Mouse (Mus musculus) E14TG2a.4 (cell line): Measurements from ENCODE around the gene Tysnd1.

ENCODE experiments used
- H3K27me3 ChIP-seq: 2 replicates; pipeline ENCODE4 v1.6.1; 2014; ENCODE audit warnings: low read length, control low read depth; ENCODE audit not compliant: insufficient read depth
- H3K36me3 ChIP-seq: 2 replicates; pipeline ENCODE4 v1.6.1; 2014; ENCODE audit warnings: low read length, control low read depth; ENCODE audit not compliant: insufficient read depth
- H3K4me1 ChIP-seq: replicated peaks from 2 replicates; pipeline ENCODE4 v1.6.1; 2014; ENCODE audit warnings: low read depth, low read length, control low read depth
- H3K4me3 ChIP-seq: replicated peaks from 2 replicates; pipeline ENCODE4 v1.5.1; 2014; ENCODE audit warnings: mild to moderate bottlenecking, low read length
- H3K9me3 ChIP-seq: 2 replicates; pipeline ENCODE4 v1.6.1; 2014; ENCODE audit warnings: low read length, control low read depth
- CTCF ChIP-seq: conservative IDR thresholded peaks from 2 replicates; pipeline ENCODE4 v1.5.1; 2014; ENCODE audit warnings: low read length
- NANOG ChIP-seq: IDR thresholded peaks from 2 replicates; pipeline ENCODE4 v1.6.1; 2014; ENCODE audit warnings: borderline replicate concordance, low read length, mixed read lengths
- POU5F1 ChIP-seq: IDR thresholded peaks from 2 replicates; pipeline ENCODE4 v1.6.1; 2014; ENCODE audit warnings: low read length, borderline replicate concordance

Gene Tysnd1

GRCm38 (mm10) chr10:61675935-61676334 is 19.4 kb upstream of the Tysnd1 start:
- Histone ChIP-seq H3K4me3 (no peak overlapping the region), H3K9me3 (no peaks in the 10 kb centered on the region), H3K4me1 (peaks cover 14% of the 10 kb centered on the region), H3K36me3 (peaks cover 48% of the 10 kb centered on the region), H3K27me3 (no peaks in the 10 kb centered on the region)
- no peak for TF ChIP-seq NANOG
- no peak for TF ChIP-seq POU5F1
- TF ChIP-seq CTCF, result no peak

- no peaks in the 10 kb centered on the region for H3K27me3 ChIP-seq
These were observed 15.8 kb upstream of the Tysnd1 start for GRCm38 (mm10) chr10:61679545-61679944.

GRCm38 (mm10) chr10:61680015-61680913 is 15.1 kb upstream of the Tysnd1 start, which contains the start of gene Sar1a:
TSS of gene Sar1a (plus strand) at chr10:61680299.
- TF ChIP-seq CTCF (no peak), NANOG (no peak), POU5F1 (no peak)
- H3K4me1 ChIP-seq, result peaks cover 29% of the 10 kb centered on the region
- no peaks in the 10 kb centered on the region for H3K9me3 ChIP-seq
- H3K4me3 ChIP-seq, result peak within 1 kb of the TSS; percentile 97
- H3K36me3 ChIP-seq, result peaks cover 29% of the 10 kb centered on the region
- no peaks in the 10 kb centered on the region for H3K27me3 ChIP-seq

More at GRCm38 (mm10) chr10:61679545-61679944, 15.8 kb upstream of the Tysnd1 start:
- Histone ChIP-seq H3K36me3 (peaks cover 29% of the 10 kb centered on the region), H3K4me3 (peak overlapping the region; percentile 97), H3K4me1 (peaks cover 29% of the 10 kb centered on the region), H3K9me3 (no peaks in the 10 kb centered on the region)
- TF ChIP-seq CTCF (no peak), POU5F1 (no peak), NANOG (no peak)

- Histone ChIP-seq H3K4me1 (no peaks in the 10 kb centered on the region), H3K27me3 (no peaks in the 10 kb centered on the region), H3K36me3 (peaks cover 93% of the 10 kb centered on the region), H3K9me3 (no peaks in the 10 kb centered on the region), H3K4me3 (no peak overlapping the region)
- no peak for TF ChIP-seq NANOG
- TF ChIP-seq CTCF, result no peak
- no peak for TF ChIP-seq POU5F1
These were observed 5.9 kb upstream of the Tysnd1 start for GRCm38 (mm10) chr10:61689405-61689804.

- H3K9me3 ChIP-seq, result no peaks in the 10 kb centered on the region
- peaks cover 6% of the 10 kb centered on the region for H3K27me3 ChIP-seq
- H3K4me1 ChIP-seq, result peaks cover 22% of the 10 kb centered on the region
- no peak overlapping the region for H3K4me3 ChIP-seq
- peaks cover 72% of the 10 kb centered on the region for H3K36me3 ChIP-seq
- TF ChIP-seq NANOG (no peak), CTCF (no peak)
These were observed 1.8 kb upstream of the Tysnd1 start for GRCm38 (mm10) chr10:61693563-61693962.

- H3K36me3 ChIP-seq, result peaks cover 58% of the 10 kb centered on the region
- peaks cover 6% of the 10 kb centered on the region for H3K27me3 ChIP-seq
- H3K4me1 ChIP-seq, result peaks cover 34% of the 10 kb centered on the region
- no peak for TF ChIP-seq CTCF
- no peak for TF ChIP-seq POU5F1
- TF ChIP-seq NANOG, result no peak
- H3K4me3 ChIP-seq, result peak overlapping the region; percentile 98
- H3K9me3 ChIP-seq, result no peaks in the 10 kb centered on the region
These were observed 617 bp downstream of the Tysnd1 start for GRCm38 (mm10) chr10:61695703-61696559.

GRCm38 (mm10) chr10:61696560-61696823 is 1.2 kb downstream of the Tysnd1 start:
- Histone ChIP-seq H3K4me3 (peak overlapping the region; percentile 98), H3K27me3 (peaks cover 6% of the 10 kb centered on the region), H3K36me3 (peaks cover 58% of the 10 kb centered on the region), H3K9me3 (no peaks in the 10 kb centered on the region), H3K4me1 (peaks cover 34% of the 10 kb centered on the region)
- TF ChIP-seq POU5F1 (no peak), NANOG (no peak), CTCF (no peak)

- H3K4me3 ChIP-seq, result peak overlapping the region; percentile 98
- H3K9me3 ChIP-seq, result no peaks in the 10 kb centered on the region
- H3K4me1 ChIP-seq, result peaks cover 38% of the 10 kb centered on the region
- peaks cover 58% of the 10 kb centered on the region for H3K36me3 ChIP-seq
- peaks cover 6% of the 10 kb centered on the region for H3K27me3 ChIP-seq
- TF ChIP-seq NANOG, result no peak
- TF ChIP-seq CTCF, result no peak
- no peak for TF ChIP-seq POU5F1
These were observed 1.7 kb downstream of the Tysnd1 start for GRCm38 (mm10) chr10:61697028-61697427.
